Mouse (Mus musculus) erythroblast, embryonic 14.5 days (primary cell): ENCODE results near the gene Pet117.

Experiments used
- GATA1 ChIP-seq: IDR thresholded peaks from 2 replicates; pipeline ENCODE4 v1.6.1; 2012; ENCODE audit warnings: low read length, inconsistent platforms, mixed read lengths
- TAL1 ChIP-seq: IDR thresholded peaks from 3 replicates; pipeline ENCODE4 v1.6.1; 2012; ENCODE audit warnings: low read length, inconsistent platforms, mixed read lengths

- TF ChIP-seq GATA1: no peak
- TF ChIP-seq TAL1: no peak
These were observed 16.0 kb upstream of the Pet117 start for GRCm38 (mm10) chr2:144352843-144353242.
